Mouse (Mus musculus) midbrain, embryonic 13.5 days (tissue): ENCODE measurements around the gene Dhh. TPM values are rescaled to one million over a fixed set of nuclear protein-coding genes. Genes with fewer than 3 reads are reported as not detected.
"Not testable (repeated sequence)": the region's sequence is repeated elsewhere in the genome, so short reads cannot be mapped to it uniquely, and the experiment has no call there.

ENCODE experiments used
- ATAC-seq: fragments of 200-750 bp; cut with Nextera tagmentation; 2 replicates; pipeline ENCODE4 v1.8.0; 2017; ENCODE audit warnings: mild to moderate bottlenecking, moderate TSS enrichment, moderate library complexity
- H3K27ac ChIP-seq: fragments of 300-500 bp; sonication (generic); 2 replicates; pipeline ENCODE4 v1.5.1; 2015; ENCODE audit warnings: inconsistent platforms, mild to moderate bottlenecking, moderate library complexity
- H3K27me3 ChIP-seq: fragments of 300-500 bp; sonication (generic); 2 replicates; pipeline ENCODE4 v1.6.1; 2015; ENCODE audit warnings: mild to moderate bottlenecking, inconsistent platforms
- H3K36me3 ChIP-seq: fragments of 300-500 bp; sonication (generic); 2 replicates; pipeline ENCODE4 v1.6.1; 2015; ENCODE audit warnings: mild to moderate bottlenecking, inconsistent platforms
- H3K4me1 ChIP-seq: fragments of 300-500 bp; sonication (generic); replicated peaks from 2 replicates; pipeline ENCODE4 v1.6.1; 2015; ENCODE audit warnings: inconsistent platforms
- H3K4me2 ChIP-seq: fragments of 300-500 bp; sonication (generic); replicated peaks from 2 replicates; pipeline ENCODE4 v1.6.1; 2015; ENCODE audit warnings: moderate library complexity, mild to moderate bottlenecking, inconsistent platforms
- H3K4me3 ChIP-seq: fragments of 300-500 bp; sonication (generic); replicated peaks from 2 replicates; pipeline ENCODE4 v1.5.1; 2015; ENCODE audit warnings: mild to moderate bottlenecking, inconsistent platforms
- H3K9ac ChIP-seq: fragments of 300-500 bp; sonication (generic); replicated peaks from 2 replicates; pipeline ENCODE4 v1.6.1; 2015; ENCODE audit warnings: mild to moderate bottlenecking, inconsistent platforms
- H3K9me3 ChIP-seq: fragments of 300-500 bp; sonication (generic); 2 replicates; pipeline ENCODE4 v1.6.1; 2016; ENCODE audit warnings: mild to moderate bottlenecking, inconsistent platforms
- WGBS: fragments of 180-500 bp; shearing (Covaris S2); methylation state at CpG from one replicate; pipeline ENCODE4 v1.1.7; 2015; 5-methylcytosine and 5-hydroxymethylcytosine counted together
- polyA plus RNA-seq: library from polyadenylated mRNA; unstranded; fragments of >200 nt; fragmentation: Nextera tagmentation; extraction: Ambion mirVana; gene quantifications from 2 replicates; pipeline ENCODE4 v1.2.1, GENCODE M21; 2015

Dhh gene
- 0.48 and 0.82 TPM in 2 replicates for polyA plus RNA-seq

- Histone ChIP-seq H3K36me3 (peaks cover 8% of the 10 kb centered on the region), H3K4me3 (peak within 1 kb of the TSS; percentile 28), H3K4me1 (peaks cover 42% of the 10 kb centered on the region), H3K9me3 (no peaks in the 10 kb centered on the region), H3K9ac (peak within 1 kb of the TSS; percentile 7; the same call in 1 of the 2 replicates), H3K27me3 (peaks cover 75% of the 10 kb centered on the region), H3K27ac (no peak within 1 kb of the TSS), H3K4me2 (peak within 1 kb of the TSS; percentile 41)
- WGBS, result 1% methylated on average over 40 of the region's 41 CpGs
- ATAC-seq, result no peak
Measured at GRCm38 (mm10) chr15:98897928-98898800, at the start of gene Dhh. Dhh (minus strand) TSS chr15:98898540.

GRCm38 (mm10) chr15:98947884-98948283 is 49.5 kb upstream of the Dhh start:
- Histone ChIP-seq H3K27me3 (no peaks in the 10 kb centered on the region), H3K9ac (peak overlapping the region; percentile 75), H3K9me3 (no peaks in the 10 kb centered on the region), H3K4me3 (peak overlapping the region; percentile 46; the same call in 1 of the 2 replicates), H3K36me3 (peaks cover 20% of the 10 kb centered on the region), H3K4me2 (peak overlapping the region; percentile 88), H3K27ac (peak overlapping the region; percentile 68), H3K4me1 (peaks cover 31% of the 10 kb centered on the region)
- ATAC-seq, result no peak
- 30% methylated on average over 3 of the region's 3 CpGs for WGBS

GRCm38 (mm10) chr15:98943133-98943532 is 44.8 kb upstream of the Dhh start:
- Histone ChIP-seq H3K27me3 (no peaks in the 10 kb centered on the region), H3K4me2 (no peak overlapping the region)
- 82% methylated on average over 4 of the region's 4 CpGs for WGBS

GRCm38 (mm10) chr15:98942081-98942480 is 43.7 kb upstream of the Dhh start:
- Histone ChIP-seq H3K4me1 (peaks cover 7% of the 10 kb centered on the region), H3K27me3 (no peaks in the 10 kb centered on the region), H3K27ac (no peak overlapping the region), H3K9me3 (no peaks in the 10 kb centered on the region), H3K4me3 (no peak overlapping the region), H3K9ac (no peak overlapping the region), H3K4me2 (no peak overlapping the region), H3K36me3 (0 out of 2 replicates have a peak, but pooled peaks cover 6% of the 10 kb centered on the region)
- 74% methylated on average over 4 of the region's 4 CpGs for WGBS
- no peak for ATAC-seq

More at GRCm38 (mm10) chr15:98943133-98943532, 44.8 kb upstream of the Dhh start:
- Histone ChIP-seq H3K27ac (no peak overlapping the region), H3K9me3 (no peaks in the 10 kb centered on the region), H3K9ac (no peak overlapping the region), H3K4me1 (peaks cover 17% of the 10 kb centered on the region), H3K4me3 (no peak overlapping the region), H3K36me3 (0 out of 2 replicates have a peak, but pooled peaks cover 6% of the 10 kb centered on the region)
- no peak for ATAC-seq

- ATAC-seq, result no peak
- no peaks in the 10 kb centered on the region for H3K27me3 ChIP-seq
- H3K4me2 ChIP-seq, result no peak overlapping the region
- 91% methylated on average over 2 of the region's 2 CpGs for WGBS
- H3K9me3 ChIP-seq, result no peaks in the 10 kb centered on the region
- H3K27ac ChIP-seq, result no peak overlapping the region
- H3K4me3 ChIP-seq, result no peak overlapping the region
- no peak overlapping the region for H3K9ac ChIP-seq
- peaks cover 5% of the 10 kb centered on the region; the same call in 1 of the 2 replicates for H3K4me1 ChIP-seq
- H3K36me3 ChIP-seq, result 0 out of 2 replicates have a peak, but pooled peaks cover 6% of the 10 kb centered on the region
Measured at GRCm38 (mm10) chr15:98941539-98941938, 43.2 kb upstream of the Dhh start.

GRCm38 (mm10) chr15:98940816-98941215 is 42.5 kb upstream of the Dhh start:
- 57% methylated on average over 10 of the region's 10 CpGs for WGBS
- Histone ChIP-seq H3K9me3 (no peaks in the 10 kb centered on the region), H3K4me3 (no peak overlapping the region), H3K27ac (0 out of 2 replicates have a peak overlapping the region, but pooled peaks have one; percentile 1), H3K36me3 (0 out of 2 replicates have a peak, but pooled peaks cover 6% of the 10 kb centered on the region), H3K4me2 (no peak overlapping the region), H3K9ac (no peak overlapping the region), H3K4me1 (peaks cover 7% of the 10 kb centered on the region), H3K27me3 (no peaks in the 10 kb centered on the region)
- ATAC-seq, result no peak

GRCm38 (mm10) chr15:98934217-98934839 is 36.0 kb upstream of the Dhh start, which contains the start of gene Tuba1b:
Tuba1b (minus strand) TSS chr15:98934565.
- Histone ChIP-seq H3K36me3 (peaks cover 8% of the 10 kb centered on the region), H3K4me2 (peak within 1 kb of the TSS; percentile 99), H3K27ac (peak within 1 kb of the TSS; percentile 99), H3K27me3 (no peaks in the 10 kb centered on the region), H3K4me1 (peaks cover 28% of the 10 kb centered on the region), H3K9me3 (no peaks in the 10 kb centered on the region), H3K4me3 (peak within 1 kb of the TSS; percentile 78), H3K9ac (peak within 1 kb of the TSS; percentile 92)
- peak; percentile 95 for ATAC-seq
- under 1% methylated on average over 43 of the region's 58 CpGs for WGBS

GRCm38 (mm10) chr15:98933833-98934216 is 35.5 kb upstream of the Dhh start:
- peak; percentile 85 for ATAC-seq
- WGBS, result under 1% methylated on average over 35 of the region's 35 CpGs

GRCm38 (mm10) chr15:98933004-98933671 is 34.8 kb upstream of the Dhh start:
- WGBS, result 19% methylated on average over 8 of the region's 9 CpGs
- H3K27me3 ChIP-seq, H3K36me3 ChIP-seq: not testable (repeated sequence)

More at GRCm38 (mm10) chr15:98933833-98934216, 35.5 kb upstream of the Dhh start:
- peak overlapping the region; percentile 99 for H3K4me2 ChIP-seq
- H3K9me3 ChIP-seq, result no peaks in the 10 kb centered on the region
- peaks cover 32% of the 10 kb centered on the region for H3K4me1 ChIP-seq
- peak overlapping the region; percentile 99 for H3K27ac ChIP-seq
- H3K9ac ChIP-seq, result peak overlapping the region; percentile 92
- no peaks in the 10 kb centered on the region for H3K27me3 ChIP-seq
- peaks cover 8% of the 10 kb centered on the region for H3K36me3 ChIP-seq
- peak overlapping the region; percentile 78 for H3K4me3 ChIP-seq

GRCm38 (mm10) chr15:98930998-98931397 is 32.7 kb upstream of the Dhh start:
- no peaks in the 10 kb centered on the region for H3K27me3 ChIP-seq
- 72% methylated on average over 3 of the region's 3 CpGs for WGBS
- no peak overlapping the region for H3K27ac ChIP-seq
- ATAC-seq, result no peak
- H3K4me3 ChIP-seq, result no peak overlapping the region
- H3K36me3 ChIP-seq, result peaks cover 8% of the 10 kb centered on the region
- no peaks in the 10 kb centered on the region for H3K9me3 ChIP-seq
- H3K4me1 ChIP-seq, result peaks cover 34% of the 10 kb centered on the region
- H3K9ac ChIP-seq, result peak overlapping the region; percentile 28; the same call in 1 of the 2 replicates
- peak overlapping the region; percentile 17 for H3K4me2 ChIP-seq

More at GRCm38 (mm10) chr15:98933004-98933671, 34.8 kb upstream of the Dhh start:
- Histone ChIP-seq H3K4me1 (peaks cover 34% of the 10 kb centered on the region), H3K4me3 (peak overlapping the region; percentile 78), H3K4me2 (peak overlapping the region; percentile 99), H3K27ac (peak overlapping the region; percentile 99), H3K9ac (peak overlapping the region; percentile 92)
- H3K9me3 ChIP-seq, ATAC-seq: not testable (repeated sequence)

GRCm38 (mm10) chr15:98930017-98930734 is 31.8 kb upstream of the Dhh start:
- Histone ChIP-seq H3K9me3 (no peaks in the 10 kb centered on the region), H3K27me3 (no peaks in the 10 kb centered on the region), H3K4me3 (no peak overlapping the region), H3K4me1 (peaks cover 26% of the 10 kb centered on the region), H3K36me3 (peaks cover 8% of the 10 kb centered on the region), H3K9ac (no peak overlapping the region), H3K27ac (no peak overlapping the region), H3K4me2 (no peak overlapping the region)
- no peak for ATAC-seq
- 53% methylated on average over 8 of the region's 8 CpGs for WGBS
